Mouse (Mus musculus): ENCODE data around the gene Zfand4. TPM values are rescaled to one million over a fixed set of nuclear protein-coding genes. Genes with fewer than 3 reads are reported as not detected.

Zfand4 gene
- polyA plus RNA-seq, 1 experiment from 2014 or later = 2.9 TPM

GRCm38 (mm10) chr6:116331396-116331795 lies 67.4 kb downstream of the Zfand4 start:
- DNase-seq (ENCODE audit: low spot score) = no peak
- Histone ChIP-seq H3K9ac (replicated peaks; ENCODE audit: low read depth) (no peak overlapping the region), H3K4me2 (replicated peaks; ENCODE audit: low read depth, low read length) (no peak overlapping the region), H3K4me1 (ENCODE audit: insufficient read depth, low read depth, low read length) (no peaks in the 10 kb centered on the region), H3K27me3 (replicated peaks; ENCODE audit: insufficient read depth, low read length) (no peaks in the 10 kb centered on the region), H3K4me3 (ENCODE audit: low read depth, low read length) (no peak overlapping the region), H3K27ac (ENCODE audit: low read length) (no peak overlapping the region), H3K9me3 (ENCODE audit: low read length) (no peaks in the 10 kb centered on the region), H3K36me3 (ENCODE audit: insufficient read depth, low read length) (no peaks in the 10 kb centered on the region)
- TF ChIP-seq CTCF (IDR thresholded peaks at IDR 0.05) = no peak
- no peak for TF ChIP-seq EP300 (IDR thresholded peaks at IDR 0.05)
- ATAC-seq = no peak
- 79% methylated on average over 2 of the region's 2 CpGs for WGBS

GRCm38 (mm10) chr6:116337466-116337834 lies 73.4 kb downstream of the Zfand4 start:
- under 1% methylated on average over 7 of the region's 7 CpGs for WGBS
- no peaks in the 10 kb centered on the region for H3K36me3 ChIP-seq (ENCODE audit: insufficient read depth, low read length)
- peak overlapping the region; percentile 83 for H3K4me3 ChIP-seq (ENCODE audit: low read depth, low read length)
- H3K4me1 ChIP-seq (ENCODE audit: insufficient read depth, low read depth, low read length) = no peaks in the 10 kb centered on the region
- no peak overlapping the region for H3K27ac ChIP-seq (ENCODE audit: low read length)
- H3K4me2 ChIP-seq (replicated peaks; ENCODE audit: low read depth, low read length) = peak overlapping the region; percentile 69
- H3K9me3 ChIP-seq (ENCODE audit: low read length) = no peaks in the 10 kb centered on the region
- DNase-seq (ENCODE audit: low spot score) = no peak
- H3K27me3 ChIP-seq (replicated peaks; ENCODE audit: insufficient read depth, low read length) = no peaks in the 10 kb centered on the region
- TF ChIP-seq CTCF (IDR thresholded peaks at IDR 0.05) (no peak), EP300 (IDR thresholded peaks at IDR 0.05) (no peak)
- 0 out of 2 replicates have a peak overlapping the region, but pooled peaks have one; percentile 75 for H3K9ac ChIP-seq (replicated peaks; ENCODE audit: low read depth)
- ATAC-seq = no peak

- Histone ChIP-seq H3K27ac (ENCODE audit: low read length) (peak within 1 kb of the TSS; percentile 90), H3K27me3 (replicated peaks; ENCODE audit: insufficient read depth, low read length) (no peaks in the 10 kb centered on the region), H3K36me3 (ENCODE audit: insufficient read depth, low read length) (no peaks in the 10 kb centered on the region), H3K4me2 (replicated peaks; ENCODE audit: low read depth, low read length) (peak within 1 kb of the TSS; percentile 69), H3K9me3 (ENCODE audit: low read length) (no peaks in the 10 kb centered on the region), H3K9ac (replicated peaks; ENCODE audit: low read depth) (peak within 1 kb of the TSS; percentile 75), H3K4me3 (ENCODE audit: low read depth, low read length) (peak within 1 kb of the TSS; percentile 83), H3K4me1 (ENCODE audit: insufficient read depth, low read depth, low read length) (no peaks in the 10 kb centered on the region)
- WGBS = under 1% methylated on average over 66 of the region's 75 CpGs
- DNase-seq (ENCODE audit: low spot score) (peak; percentile 97), ATAC-seq (peak; percentile 98)
- TF ChIP-seq EP300 (IDR thresholded peaks at IDR 0.05) (no peak), CTCF (IDR thresholded peaks at IDR 0.05) (peak; percentile 6; the same call in 1 of the 2 replicates)
Observed at GRCm38 (mm10) chr6:116337835-116338501, 73.9 kb downstream of the Zfand4 start, which contains the start of gene March8. March8 (plus strand) TSS chr6:116338024.

GRCm38 (mm10) chr6:116338520-116338919 lies 74.5 kb downstream of the Zfand4 start:
- Histone ChIP-seq H3K9ac (replicated peaks; ENCODE audit: low read depth) (peak overlapping the region; percentile 75), H3K27ac (ENCODE audit: low read length) (peak overlapping the region; percentile 90; the same call in 1 of the 2 replicates), H3K4me2 (replicated peaks; ENCODE audit: low read depth, low read length) (peak overlapping the region; percentile 69), H3K9me3 (ENCODE audit: low read length) (no peaks in the 10 kb centered on the region), H3K4me1 (ENCODE audit: insufficient read depth, low read depth, low read length) (no peaks in the 10 kb centered on the region), H3K36me3 (ENCODE audit: insufficient read depth, low read length) (no peaks in the 10 kb centered on the region), H3K27me3 (replicated peaks; ENCODE audit: insufficient read depth, low read length) (no peaks in the 10 kb centered on the region), H3K4me3 (ENCODE audit: low read depth, low read length) (peak overlapping the region; percentile 83)
- TF ChIP-seq EP300 (IDR thresholded peaks at IDR 0.05) (no peak), CTCF (IDR thresholded peaks at IDR 0.05) (no peak)
- no peak for ATAC-seq
- WGBS = 4% methylated on average over 8 of the region's 8 CpGs
- DNase-seq (ENCODE audit: low spot score) = no peak

GRCm38 (mm10) chr6:116339088-116339487 lies 75.1 kb downstream of the Zfand4 start:
- no peak for TF ChIP-seq EP300 (IDR thresholded peaks at IDR 0.05)
- no peak for TF ChIP-seq CTCF (IDR thresholded peaks at IDR 0.05)
- Histone ChIP-seq H3K4me3 (ENCODE audit: low read depth, low read length) (no peak overlapping the region), H3K27ac (ENCODE audit: low read length) (no peak overlapping the region), H3K9ac (replicated peaks; ENCODE audit: low read depth) (no peak overlapping the region), H3K4me2 (replicated peaks; ENCODE audit: low read depth, low read length) (no peak overlapping the region; the same call in 1 of the 2 replicates), H3K27me3 (replicated peaks; ENCODE audit: insufficient read depth, low read length) (no peaks in the 10 kb centered on the region), H3K4me1 (ENCODE audit: insufficient read depth, low read depth, low read length) (no peaks in the 10 kb centered on the region), H3K36me3 (ENCODE audit: insufficient read depth, low read length) (no peaks in the 10 kb centered on the region), H3K9me3 (ENCODE audit: low read length) (no peaks in the 10 kb centered on the region)
- 79% methylated on average over 5 of the region's 5 CpGs for WGBS
- ATAC-seq (no peak), DNase-seq (ENCODE audit: low spot score) (no peak)

- no peak for TF ChIP-seq EP300 (IDR thresholded peaks at IDR 0.05)
- no peak for TF ChIP-seq CTCF (IDR thresholded peaks at IDR 0.05)
- H3K36me3 ChIP-seq (ENCODE audit: insufficient read depth, low read length) = no peaks in the 10 kb centered on the region
Observed at GRCm38 (mm10) chr6:116340521-116340920, 76.5 kb downstream of the Zfand4 start.

More at GRCm38 (mm10) chr6:116340521-116340920, 76.5 kb downstream of the Zfand4 start:
- Histone ChIP-seq H3K4me3 (ENCODE audit: low read depth, low read length) (no peak overlapping the region), H3K9ac (replicated peaks; ENCODE audit: low read depth) (no peak overlapping the region), H3K4me1 (ENCODE audit: insufficient read depth, low read depth, low read length) (no peaks in the 10 kb centered on the region), H3K27me3 (replicated peaks; ENCODE audit: insufficient read depth, low read length) (no peaks in the 10 kb centered on the region), H3K27ac (ENCODE audit: low read length) (no peak overlapping the region), H3K4me2 (replicated peaks; ENCODE audit: low read depth, low read length) (no peak overlapping the region), H3K9me3 (ENCODE audit: low read length) (no peaks in the 10 kb centered on the region)
- DNase-seq (ENCODE audit: low spot score) (no peak), ATAC-seq (no peak)
- 77% methylated on average over 1 of the region's 1 CpGs for WGBS

Data from lung, postnatal 0 days (tissue).